Mouse (Mus musculus): ENCODE data around the gene Tmem88.

DNA sequence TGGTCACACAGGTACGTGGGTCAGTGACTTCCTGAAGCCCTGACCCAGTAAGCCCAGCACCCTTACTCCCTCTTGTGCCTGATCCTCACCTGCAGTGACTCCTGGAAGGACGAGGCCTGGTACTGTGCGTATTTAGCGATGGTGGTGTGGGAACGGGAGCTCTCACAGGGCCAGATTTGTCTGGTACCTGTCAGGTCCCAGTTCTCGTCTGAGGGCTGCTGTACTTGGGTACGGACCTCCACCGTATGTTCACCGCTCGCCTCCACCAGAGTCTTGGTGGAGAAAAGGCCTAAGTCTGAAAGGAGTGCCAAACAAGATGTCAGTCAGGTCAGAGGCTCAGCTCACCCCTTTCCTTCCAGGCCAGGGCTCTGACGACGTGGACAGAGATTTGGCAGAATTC is 4.0 kb upstream of the Tmem88 start:
- no peak for TF ChIP-seq EP300 (IDR thresholded peaks at IDR 0.05)
- TF ChIP-seq CTCF (IDR thresholded peaks at IDR 0.05): no peak
